Mouse (Mus musculus) liver, embryonic 14.5 days (tissue): ENCODE measurements around the gene Mtmr10.

Experiments used
- CTCF ChIP-seq: IDR thresholded peaks from 2 replicates; pipeline ENCODE4 v1.5.1; 2016; ENCODE audit warnings: antibody characterized with exemption, low read depth, control low read depth
- EP300 ChIP-seq: IDR thresholded peaks from 2 replicates; pipeline ENCODE4 v1.6.1; 2016; ENCODE audit warnings: antibody characterized with exemption, low read depth

- TF ChIP-seq CTCF (no peak), EP300 (no peak)
Observed at GRCm38 (mm10) chr7:64244371-64244770, 43.1 kb upstream of the Mtmr10 start.
